Mouse (Mus musculus) liver, embryonic 11.5 days (tissue): ENCODE measurements around the gene Rnf115. TPM values are rescaled to one million over a fixed set of nuclear protein-coding genes. Genes with fewer than 3 reads are reported as not detected.

Source experiments
- ATAC-seq: fragments of 200-750 bp; cut with Nextera tagmentation; replicated peaks from 2 replicates; pipeline ENCODE4 v1.8.0; 2017; ENCODE audit warnings: moderate number of reproducible peaks, mild to moderate bottlenecking, moderate TSS enrichment, moderate library complexity; ENCODE audit not compliant: low FRiP score
- DNase-seq: peaks from one replicate; pipeline ENCODE4 v3.0.0-alpha.2; 2017; ENCODE audit warnings: low spot score
- H3K27ac ChIP-seq: fragments of 300-500 bp; sonication (generic); 2 replicates; pipeline ENCODE4 v1.5.1; 2014; ENCODE audit warnings: mild to moderate bottlenecking, low read depth, low read length, control low read depth
- H3K27me3 ChIP-seq: fragments of 300-500 bp; sonication (generic); replicated peaks from 2 replicates; pipeline ENCODE4 v1.6.1; 2014; ENCODE audit warnings: low read length, mixed read lengths; ENCODE audit not compliant: control insufficient read depth, insufficient read depth
- H3K36me3 ChIP-seq: fragments of 300-500 bp; sonication (generic); 2 replicates; pipeline ENCODE4 v1.6.1; 2014; ENCODE audit warnings: mild to moderate bottlenecking, low read length, moderate library complexity, mixed read lengths; ENCODE audit not compliant: control insufficient read depth, insufficient read depth
- H3K4me1 ChIP-seq: fragments of 300-500 bp; sonication (generic); replicated peaks from 2 replicates; pipeline ENCODE4 v1.6.1; 2014; ENCODE audit warnings: low read length, mixed read lengths; ENCODE audit not compliant: control insufficient read depth, insufficient read depth
- H3K4me2 ChIP-seq: fragments of 300-500 bp; sonication (generic); 2 replicates; pipeline ENCODE4 v1.6.1; 2014; ENCODE audit warnings: mild to moderate bottlenecking, control low read depth, moderate library complexity
- H3K4me3 ChIP-seq: fragments of 300-500 bp; sonication (generic); 2 replicates; pipeline ENCODE4 v1.5.1; 2014; ENCODE audit warnings: low read depth, low read length, control low read depth
- H3K9ac ChIP-seq: fragments of 300-500 bp; sonication (generic); 2 replicates; pipeline ENCODE4 v1.6.1; 2014; ENCODE audit warnings: low read depth, low read length, control low read depth
- H3K9me3 ChIP-seq: fragments of 300-500 bp; sonication (generic); 2 replicates; pipeline ENCODE4 v1.6.1; 2016; ENCODE audit warnings: low read length, inconsistent platforms, mixed read lengths; ENCODE audit not compliant: control insufficient read depth
- WGBS: fragments of 180-500 bp; shearing (Covaris S2); extraction: QIAGEN DNeasy Blood & Tissue Kit; methylation state at CpG from one replicate; pipeline ENCODE4 v1.1.7; 2014; 5-methylcytosine and 5-hydroxymethylcytosine counted together
- polyA plus RNA-seq: library from polyadenylated mRNA; unstranded; fragments of >200 nt; fragmentation: Nextera tagmentation; extraction: Ambion mirVana; gene quantifications from 2 replicates; pipeline ENCODE4 v1.2.1, GENCODE M21; 2014

Rnf115 gene
- polyA plus RNA-seq, 1 experiment from 2014 or later: 49.6 TPM

DNA sequence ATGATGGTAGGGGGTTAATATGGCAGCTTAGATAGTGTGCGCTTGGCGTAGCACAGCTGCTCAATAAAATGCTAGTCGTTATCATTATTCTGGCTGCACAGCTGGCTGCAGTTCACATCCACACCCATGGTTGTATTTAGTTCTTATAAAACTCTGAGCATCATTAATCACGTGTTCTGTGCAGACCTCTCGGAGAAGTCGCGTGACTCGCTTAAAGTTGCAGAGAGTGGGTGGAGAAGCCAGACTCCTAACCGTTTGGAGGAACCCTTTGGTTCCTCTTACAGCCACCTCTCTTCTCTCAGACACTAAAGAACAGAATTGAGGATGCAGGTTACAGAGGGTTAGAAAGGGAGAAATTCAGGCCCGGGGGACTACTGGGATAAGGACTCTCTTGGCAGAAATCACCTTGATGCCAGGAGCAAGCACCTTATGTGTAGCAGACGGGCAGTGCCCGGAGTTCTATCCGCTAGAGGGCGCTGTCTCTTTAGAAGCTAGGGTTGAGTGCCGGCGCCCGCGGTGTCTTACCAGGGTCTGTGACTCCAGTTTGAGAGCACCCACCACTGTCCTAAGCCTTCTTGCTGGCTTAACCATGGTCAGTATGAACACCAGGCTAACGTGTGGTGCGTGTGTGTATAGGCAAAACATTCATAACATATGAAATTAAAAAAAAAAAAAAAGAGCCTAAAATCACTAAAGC, 85.1 kb downstream of the Rnf115 start:
- ATAC-seq (peak; percentile 73), DNase-seq (peak; percentile 76)

GRCm38 (mm10) chr3:96813106-96813505, 85.6 kb downstream of the Rnf115 start:
- Histone ChIP-seq H3K9me3 (no peaks in the 10 kb centered on the region), H3K4me1 (no peaks in the 10 kb centered on the region), H3K9ac (no peak overlapping the region), H3K36me3 (no peaks in the 10 kb centered on the region), H3K4me3 (peak overlapping the region; percentile 24; the same call in 1 of the 2 replicates), H3K4me2 (peak overlapping the region; percentile 55), H3K27ac (no peak overlapping the region), H3K27me3 (no peaks in the 10 kb centered on the region; the same call in 1 of the 2 replicates)
- WGBS: 10% methylated on average over 9 of the region's 9 CpGs
- peak; percentile 46 for DNase-seq
- peak; percentile 54 for ATAC-seq

More for the DNA sequence above, 85.1 kb downstream of the Rnf115 start:
- Histone ChIP-seq H3K27me3 (no peaks in the 10 kb centered on the region; the same call in 1 of the 2 replicates), H3K36me3 (no peaks in the 10 kb centered on the region), H3K9ac (no peak overlapping the region), H3K27ac (no peak overlapping the region), H3K9me3 (no peaks in the 10 kb centered on the region), H3K4me3 (peak overlapping the region; percentile 24; the same call in 1 of the 2 replicates), H3K4me1 (no peaks in the 10 kb centered on the region), H3K4me2 (peak overlapping the region; percentile 55)
- 36% methylated on average over 20 of the region's 20 CpGs for WGBS

GRCm38 (mm10) chr3:96813591-96814244, 86.3 kb downstream of the Rnf115 start:
- Histone ChIP-seq H3K27ac (no peak overlapping the region), H3K36me3 (no peaks in the 10 kb centered on the region), H3K9me3 (no peaks in the 10 kb centered on the region), H3K4me3 (no peak overlapping the region), H3K9ac (no peak overlapping the region), H3K27me3 (no peaks in the 10 kb centered on the region; the same call in 1 of the 2 replicates), H3K4me1 (no peaks in the 10 kb centered on the region), H3K4me2 (peak overlapping the region; percentile 55)
- WGBS: 40% methylated on average over 7 of the region's 7 CpGs
- DNase-seq: no peak
- ATAC-seq: 0 out of 2 replicates have a peak, but pooled peaks have one; percentile 18

- Histone ChIP-seq H3K27ac (no peak overlapping the region), H3K4me3 (no peak overlapping the region), H3K27me3 (no peaks in the 10 kb centered on the region; the same call in 1 of the 2 replicates), H3K9me3 (no peaks in the 10 kb centered on the region), H3K4me2 (no peak overlapping the region), H3K9ac (no peak overlapping the region), H3K4me1 (no peaks in the 10 kb centered on the region), H3K36me3 (no peaks in the 10 kb centered on the region)
- ATAC-seq (no peak), DNase-seq (no peak)
- WGBS: 27% methylated on average over 6 of the region's 6 CpGs
These were observed 86.9 kb downstream of the Rnf115 start for GRCm38 (mm10) chr3:96814342-96814741.

- Histone ChIP-seq H3K4me3 (no peak overlapping the region), H3K27me3 (no peaks in the 10 kb centered on the region; the same call in 1 of the 2 replicates), H3K27ac (no peak overlapping the region), H3K36me3 (no peaks in the 10 kb centered on the region), H3K9me3 (no peaks in the 10 kb centered on the region), H3K4me2 (no peak overlapping the region), H3K9ac (no peak overlapping the region), H3K4me1 (no peaks in the 10 kb centered on the region)
- ATAC-seq: no peak
- WGBS: 70% methylated on average over 6 of the region's 6 CpGs
- DNase-seq: no peak
These were observed 92.9 kb downstream of the Rnf115 start for GRCm38 (mm10) chr3:96820116-96820915.

- Histone ChIP-seq H3K4me1 (no peaks in the 10 kb centered on the region), H3K36me3 (no peaks in the 10 kb centered on the region), H3K27me3 (no peaks in the 10 kb centered on the region), H3K9ac (no peak overlapping the region), H3K27ac (no peak overlapping the region), H3K4me3 (no peak overlapping the region), H3K9me3 (no peaks in the 10 kb centered on the region), H3K4me2 (no peak overlapping the region)
- no peak for ATAC-seq
- WGBS: 86% methylated on average over 4 of the region's 4 CpGs
- DNase-seq: no peak
These were observed 94.1 kb downstream of the Rnf115 start for GRCm38 (mm10) chr3:96821581-96821980.

GRCm38 (mm10) chr3:96823701-96824100, 96.2 kb downstream of the Rnf115 start:
- 43% methylated on average over 3 of the region's 3 CpGs for WGBS
- Histone ChIP-seq H3K4me1 (no peaks in the 10 kb centered on the region), H3K9me3 (no peaks in the 10 kb centered on the region), H3K4me3 (no peak overlapping the region), H3K9ac (no peak overlapping the region), H3K27ac (no peak overlapping the region), H3K4me2 (no peak overlapping the region), H3K27me3 (no peaks in the 10 kb centered on the region), H3K36me3 (no peaks in the 10 kb centered on the region)
- no peak for ATAC-seq
- DNase-seq: no peak

- ATAC-seq (no peak), DNase-seq (no peak)
- H3K4me1 ChIP-seq: no peaks in the 10 kb centered on the region
- H3K9ac ChIP-seq: no peak overlapping the region
- no peaks in the 10 kb centered on the region for H3K36me3 ChIP-seq
- H3K4me3 ChIP-seq: no peak overlapping the region
- H3K4me2 ChIP-seq: no peak overlapping the region
- no peak overlapping the region for H3K27ac ChIP-seq
- no peaks in the 10 kb centered on the region for H3K27me3 ChIP-seq
- no peaks in the 10 kb centered on the region for H3K9me3 ChIP-seq
- 83% methylated on average over 12 of the region's 12 CpGs for WGBS
These were observed 97.2 kb downstream of the Rnf115 start for GRCm38 (mm10) chr3:96824614-96825013.
